Mouse (Mus musculus): ENCODE data around the gene Upk3a.
"Not testable (repeated sequence)": the region's sequence is repeated elsewhere in the genome, so short reads cannot be mapped to it uniquely, and the experiment has no call there.

The Upk3a gene

GRCm38 (mm10) chr15:85000984-85001982 lies 15.7 kb upstream of the Upk3a start:
- DNase-seq (ENCODE audit: low spot score), result peak; percentile 89

- DNase-seq (ENCODE audit: low spot score), result no peak
These were observed 7.3 kb upstream of the Upk3a start for GRCm38 (mm10) chr15:85009666-85010065.

GRCm38 (mm10) chr15:85011895-85012661 lies 4.9 kb upstream of the Upk3a start:
- peak; percentile 27 for DNase-seq (ENCODE audit: low spot score)

- peak; percentile 37 for DNase-seq (ENCODE audit: low spot score)
These were observed 4.3 kb upstream of the Upk3a start for GRCm38 (mm10) chr15:85012662-85013054.

GRCm38 (mm10) chr15:85015771-85016170 lies 1.2 kb upstream of the Upk3a start:
- no peak for DNase-seq (ENCODE audit: low spot score)

- DNase-seq (ENCODE audit: low spot score), result no peak
These were observed 5.3 kb downstream of the Upk3a start for GRCm38 (mm10) chr15:85022211-85022610.

GRCm38 (mm10) chr15:85026197-85026596 lies 9.3 kb downstream of the Upk3a start:
- no peak for DNase-seq (ENCODE audit: low spot score)

GRCm38 (mm10) chr15:85027740-85028139 lies 10.8 kb downstream of the Upk3a start:
- no peak for DNase-seq (ENCODE audit: low spot score)

GRCm38 (mm10) chr15:85028648-85029047 lies 11.7 kb downstream of the Upk3a start, which contains the start of gene Fam118a:
Gene Fam118a (plus strand): TSS chr15:85028948.
- not testable (repeated sequence) for DNase-seq (ENCODE audit: low spot score)

GRCm38 (mm10) chr15:85030643-85031042 lies 13.7 kb downstream of the Upk3a start:
- DNase-seq (ENCODE audit: low spot score), result not testable (repeated sequence)

- no peak for DNase-seq (ENCODE audit: low spot score)
These were observed 14.9 kb downstream of the Upk3a start for GRCm38 (mm10) chr15:85031866-85032265.

- DNase-seq (ENCODE audit: low spot score), result not testable (repeated sequence)
These were observed 17.0 kb downstream of the Upk3a start for GRCm38 (mm10) chr15:85033916-85034315.

GRCm38 (mm10) chr15:85036566-85037342 lies 19.8 kb downstream of the Upk3a start:
- peak; percentile 96 for DNase-seq (ENCODE audit: low spot score)

GRCm38 (mm10) chr15:85037343-85037690 lies 20.4 kb downstream of the Upk3a start:
- no peak for DNase-seq (ENCODE audit: low spot score)

- DNase-seq (ENCODE audit: low spot score), result no peak
These were observed 24.7 kb downstream of the Upk3a start for GRCm38 (mm10) chr15:85041546-85042225.

GRCm38 (mm10) chr15:85042361-85042954 lies 25.5 kb downstream of the Upk3a start:
- DNase-seq (ENCODE audit: low spot score), result peak; percentile 88

GRCm38 (mm10) chr15:85043116-85043515 lies 26.2 kb downstream of the Upk3a start:
- DNase-seq (ENCODE audit: low spot score), result no peak

GRCm38 (mm10) chr15:85043761-85044160 lies 26.8 kb downstream of the Upk3a start:
- no peak for DNase-seq (ENCODE audit: low spot score)

- DNase-seq (ENCODE audit: low spot score), result no peak
These were observed 29.4 kb downstream of the Upk3a start for GRCm38 (mm10) chr15:85046230-85046950.

GRCm38 (mm10) chr15:85047865-85048264 lies 30.9 kb downstream of the Upk3a start:
- DNase-seq (ENCODE audit: low spot score), result no peak

All from embryo, embryonic 10.5 days (tissue).